Mouse (Mus musculus) mammary gland, adult 2 months (tissue): ENCODE data around the gene Gm3115. TPM values are rescaled to one million over a fixed set of nuclear protein-coding genes. Genes with fewer than 3 reads are reported as not detected.

ENCODE experiments used
- polyA plus RNA-seq: library from polyadenylated mRNA; depleted of rRNA; stranded (reverse); fragments of >200 nt; gene quantifications from 2 replicates; pipeline ENCODE4 v1.2.3, GENCODE M21; 2012; ENCODE audit warnings: low replicate concordance; rRNA removed

The Gm3115 gene
- polyA plus RNA-seq: not detected in 2 replicates

GRCm38 (mm10) chr14:4083820-4084219 is at the start of gene Gm3115:
Gene Gm3115 (plus strand): TSS chr14:4084120.

DNA sequence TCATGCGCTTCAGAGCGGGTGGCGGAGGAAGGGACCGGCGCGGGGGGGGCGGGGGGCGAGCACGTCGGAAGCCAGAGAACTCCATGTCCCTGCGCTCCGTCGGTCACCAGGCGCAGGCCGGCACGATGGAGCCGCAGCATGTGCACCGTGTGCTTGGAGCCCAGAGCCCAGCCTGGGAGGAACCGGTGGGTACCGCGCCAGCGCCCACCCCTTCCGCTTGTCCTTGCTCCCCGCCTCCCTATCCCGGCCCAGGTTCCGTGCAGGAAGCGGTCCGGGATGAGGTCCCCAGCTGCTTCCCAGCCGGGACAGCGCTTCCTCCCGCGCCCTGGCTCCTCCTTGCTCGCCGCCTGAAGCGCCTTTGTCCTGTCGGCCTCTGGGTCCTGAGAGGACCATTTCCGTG is 26.5 kb downstream of the Gm3115 start, which contains the start of gene Gm8108:
TSS of gene Gm8108 (plus strand) at position 101 of the 400 bp plus-strand sequence.

Other genes starting within 250 kb of the Gm3115 start
- not detected in 2 replicates for gene Gm3033, start 237.9 kb upstream of the Gm3115 start, polyA plus RNA-seq
- not detected in 2 replicates for gene Gm2916, start 199.9 kb upstream of the Gm3115 start, polyA plus RNA-seq
- gene Gm3029, start 152.4 kb upstream of the Gm3115 start, polyA plus RNA-seq: not detected in 2 replicates
- not detected in 2 replicates for gene Gm3095, start 120.6 kb upstream of the Gm3115 start, polyA plus RNA-seq
- gene Gm3099, start 85.7 kb upstream of the Gm3115 start, polyA plus RNA-seq: not detected in 2 replicates
- not detected in 2 replicates for gene Gm5796, start 60.2 kb upstream of the Gm3115 start, polyA plus RNA-seq
- 0.22 TPM in 1 of 2 replicates, not detected in the other for gene Gm8108, start 26.4 kb downstream of the Gm3115 start, polyA plus RNA-seq
- not detected in 2 replicates for gene Gm3127, start 80.9 kb downstream of the Gm3115 start, polyA plus RNA-seq
- gene Gm2974, start 98.5 kb downstream of the Gm3115 start, polyA plus RNA-seq: not detected in 2 replicates
- not detected in 2 replicates for gene Gm3138, start 165.5 kb downstream of the Gm3115 start, polyA plus RNA-seq
- gene Gm3149, start 233.2 kb downstream of the Gm3115 start, polyA plus RNA-seq: not detected in 2 replicates